Mouse (Mus musculus): ENCODE results near the gene Fgfr3. TPM values are rescaled to one million over a fixed set of nuclear protein-coding genes. Genes with fewer than 3 reads are reported as not detected.

Gene Fgfr3
- polyA plus RNA-seq (2012; fragmentation: generic; extraction: Trizol): 2.7 TPM

- Histone ChIP-seq H3K4me2 (ENCODE audit: low read depth) (peak within 1 kb of the TSS; percentile 68), H3K79me2 (ENCODE audit: control insufficient read depth, insufficient read depth) (no peaks in the 10 kb centered on the region), H3K4me3 (peak within 1 kb of the TSS; percentile 31), H3K27me3 (ENCODE audit: control insufficient read depth, insufficient read depth, insufficient read length) (peaks cover 20% of the 10 kb centered on the region), H3K36me3 (ENCODE audit: control insufficient read depth, insufficient read depth) (no peaks in the 10 kb centered on the region), H3ac (ENCODE audit: control insufficient read depth, insufficient read length) (peak within 1 kb of the TSS; percentile 53)
- TF ChIP-seq POLR2A (IDR thresholded peaks at IDR 0.05; ENCODE audit: insufficient read length, low read depth) (peak; percentile 71), MAX (IDR thresholded peaks at IDR 0.05; ENCODE audit: low read depth) (no peak), MYOG (IDR thresholded peaks at IDR 0.05; ENCODE audit: control insufficient read depth in 1 of 3, insufficient read depth in 1 of 3, insufficient read length in 2 of 3, low read depth in 2 of 3) (peak in 2 of 3 experiments; percentile 23 to 45), MYOD1 (IDR thresholded peaks at IDR 0.05; ENCODE audit: control insufficient read depth in 1 of 3, insufficient read length in 2 of 3, low read depth in 2 of 3) (peak in 2 of 3 experiments; percentile 14 to 78)
Measured at GRCm38 (mm10) chr5:33721541-33722265, at the start of gene Fgfr3. Gene Fgfr3 (plus strand): TSS chr5:33721674.

DNA sequence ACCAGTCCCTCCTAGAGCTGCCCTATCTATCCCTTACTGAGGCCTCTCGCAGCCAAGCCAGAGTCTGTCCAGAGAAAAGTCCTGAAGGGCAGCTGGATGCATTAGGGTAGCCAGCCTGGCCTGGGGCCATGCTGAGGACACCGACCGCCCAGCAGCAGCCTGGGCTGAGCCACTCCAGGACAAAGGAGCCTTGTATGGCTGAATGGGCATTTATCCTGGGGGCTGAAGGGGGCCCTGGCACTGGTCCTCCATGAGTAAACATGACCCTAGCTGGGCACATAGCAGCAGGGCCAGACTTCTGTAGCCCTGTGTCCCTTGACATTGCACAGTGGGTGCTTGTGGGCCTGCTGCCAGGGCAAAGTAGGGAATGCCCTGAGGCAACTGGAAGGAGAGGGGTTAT is 47.0 kb upstream of the Fgfr3 start:
- no peak for TF ChIP-seq MYOD1 (IDR thresholded peaks at IDR 0.05; ENCODE audit: control insufficient read depth in 1 of 3, insufficient read length in 2 of 3, low read depth in 2 of 3)
- TF ChIP-seq MYOG (IDR thresholded peaks at IDR 0.05; ENCODE audit: control insufficient read depth in 1 of 3, insufficient read depth in 1 of 3, insufficient read length in 2 of 3, low read depth in 2 of 3): no peak
- TF ChIP-seq CEBPB (IDR thresholded peaks at IDR 0.05; ENCODE audit: insufficient read depth, poor library complexity, severe bottlenecking): no peak
- no peak for TF ChIP-seq TCF12 (IDR thresholded peaks at IDR 0.05; ENCODE audit: insufficient read depth, poor library complexity, severe bottlenecking)
- no peak for TF ChIP-seq MAX (IDR thresholded peaks at IDR 0.05; ENCODE audit: low read depth)
- peak; percentile 58 for TF ChIP-seq POLR2AphosphoS2 (IDR thresholded peaks at IDR 0.05; ENCODE audit: insufficient read length, low read depth)

GRCm38 (mm10) chr5:33675964-33676363 is 45.5 kb upstream of the Fgfr3 start:
- Histone ChIP-seq H3ac (ENCODE audit: control insufficient read depth, insufficient read length) (no peak overlapping the region), H3K79me2 (ENCODE audit: control insufficient read depth, insufficient read depth) (no peaks in the 10 kb centered on the region), H3K4me3 (no peak overlapping the region), H3K27me3 (ENCODE audit: control insufficient read depth, insufficient read depth, insufficient read length) (no peaks in the 10 kb centered on the region), H3K36me3 (ENCODE audit: control insufficient read depth, insufficient read depth) (no peaks in the 10 kb centered on the region), H3K4me2 (ENCODE audit: low read depth) (no peak overlapping the region)
- no peak for TF ChIP-seq CEBPB (IDR thresholded peaks at IDR 0.05; ENCODE audit: insufficient read depth, poor library complexity, severe bottlenecking)

More for the DNA sequence above, 47.0 kb upstream of the Fgfr3 start:
- Histone ChIP-seq H3K36me3 (ENCODE audit: control insufficient read depth, insufficient read depth) (peaks cover 2% of the 10 kb centered on the region), H3ac (ENCODE audit: control insufficient read depth, insufficient read length) (no peak overlapping the region), H3K27me3 (ENCODE audit: control insufficient read depth, insufficient read depth, insufficient read length) (no peaks in the 10 kb centered on the region), H3K4me3 (no peak overlapping the region), H3K4me2 (ENCODE audit: low read depth) (no peak overlapping the region), H3K79me2 (ENCODE audit: control insufficient read depth, insufficient read depth) (no peaks in the 10 kb centered on the region)

DNA sequence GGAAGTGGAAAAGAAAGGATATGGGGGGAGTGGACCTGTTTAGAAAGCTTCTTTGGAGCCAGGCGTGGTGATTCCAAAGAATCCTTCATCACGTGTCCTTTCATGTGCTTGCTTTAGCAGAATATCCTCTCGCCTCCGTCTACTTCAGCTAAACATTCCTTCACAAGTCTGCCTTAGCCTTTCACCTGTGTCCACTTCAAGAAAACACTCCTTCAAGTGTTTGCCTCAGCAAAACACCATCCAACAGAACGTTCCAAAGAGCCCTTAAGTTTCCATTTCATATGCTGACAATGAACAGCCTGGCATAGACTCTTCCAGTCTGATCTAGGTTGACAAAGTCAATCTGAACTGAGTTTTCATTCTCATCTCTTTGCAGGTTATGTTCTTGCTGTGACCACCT is 43.2 kb upstream of the Fgfr3 start:
- no peak overlapping the region for H3K4me2 ChIP-seq (ENCODE audit: low read depth)
- TF ChIP-seq USF1 (IDR thresholded peaks at IDR 0.05; ENCODE audit: low read depth) (no peak), MYOD1 (IDR thresholded peaks at IDR 0.05; ENCODE audit: control insufficient read depth in 1 of 3, insufficient read length in 2 of 3, low read depth in 2 of 3) (no peak), POLR2AphosphoS2 (IDR thresholded peaks at IDR 0.05; ENCODE audit: insufficient read length, low read depth) (no peak), MAX (IDR thresholded peaks at IDR 0.05; ENCODE audit: low read depth) (no peak), POLR2A (IDR thresholded peaks at IDR 0.05; ENCODE audit: insufficient read length, low read depth) (no peak), TCF3 (IDR thresholded peaks at IDR 0.05; ENCODE audit: insufficient read length, low read depth) (no peak), E2F4 (IDR thresholded peaks at IDR 0.05; ENCODE audit: insufficient read depth) (no peak), MYOG (IDR thresholded peaks at IDR 0.05; ENCODE audit: control insufficient read depth in 1 of 3, insufficient read depth in 1 of 3, insufficient read length in 2 of 3, low read depth in 2 of 3) (no peak), CEBPB (IDR thresholded peaks at IDR 0.05; ENCODE audit: insufficient read depth, poor library complexity, severe bottlenecking) (no peak), REST (IDR thresholded peaks at IDR 0.05; ENCODE audit: insufficient read depth, insufficient read length) (no peak), SRF (IDR thresholded peaks at IDR 0.05; ENCODE audit: control insufficient read depth, insufficient read length, low read depth) (no peak), TCF12 (IDR thresholded peaks at IDR 0.05; ENCODE audit: insufficient read depth, poor library complexity, severe bottlenecking) (no peak)

DNA sequence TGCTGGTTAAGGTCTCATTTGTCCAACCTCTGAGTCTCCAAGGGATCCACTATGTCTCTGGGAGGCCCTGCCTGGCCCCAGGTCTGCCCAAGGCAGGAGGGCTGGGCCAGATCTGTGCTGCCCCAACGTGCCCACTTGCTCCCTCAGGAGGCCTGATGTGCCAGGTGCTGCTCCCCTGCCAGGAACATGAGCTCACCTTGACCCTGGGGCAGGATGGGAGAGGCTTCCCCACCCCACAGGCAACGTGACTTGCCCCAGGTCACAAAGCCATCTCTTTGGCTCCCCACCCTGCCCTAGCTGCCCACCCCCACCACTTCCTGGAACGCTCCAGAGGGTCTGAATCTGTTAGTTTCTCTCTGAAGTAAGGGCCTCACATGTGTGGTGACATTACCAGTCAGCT is 40.4 kb upstream of the Fgfr3 start:
- Histone ChIP-seq H3K79me2 (ENCODE audit: control insufficient read depth, insufficient read depth) (no peaks in the 10 kb centered on the region), H3ac (ENCODE audit: control insufficient read depth, insufficient read length) (no peak overlapping the region), H3K4me2 (ENCODE audit: low read depth) (no peak overlapping the region), H3K4me3 (no peak overlapping the region), H3K36me3 (ENCODE audit: control insufficient read depth, insufficient read depth) (no peaks in the 10 kb centered on the region), H3K27me3 (ENCODE audit: control insufficient read depth, insufficient read depth, insufficient read length) (no peaks in the 10 kb centered on the region)
- TF ChIP-seq USF1 (IDR thresholded peaks at IDR 0.05; ENCODE audit: low read depth) (no peak), POLR2A (IDR thresholded peaks at IDR 0.05; ENCODE audit: insufficient read length, low read depth) (no peak), MYOG (IDR thresholded peaks at IDR 0.05; ENCODE audit: control insufficient read depth in 1 of 3, insufficient read depth in 1 of 3, insufficient read length in 2 of 3, low read depth in 2 of 3) (no peak), CEBPB (IDR thresholded peaks at IDR 0.05; ENCODE audit: insufficient read depth, poor library complexity, severe bottlenecking) (no peak), MYOD1 (IDR thresholded peaks at IDR 0.05; ENCODE audit: control insufficient read depth in 1 of 3, insufficient read length in 2 of 3, low read depth in 2 of 3) (no peak), TCF12 (IDR thresholded peaks at IDR 0.05; ENCODE audit: insufficient read depth, poor library complexity, severe bottlenecking) (no peak), REST (IDR thresholded peaks at IDR 0.05; ENCODE audit: insufficient read depth, insufficient read length) (no peak), MAX (IDR thresholded peaks at IDR 0.05; ENCODE audit: low read depth) (no peak), SRF (IDR thresholded peaks at IDR 0.05; ENCODE audit: control insufficient read depth, insufficient read length, low read depth) (no peak), E2F4 (IDR thresholded peaks at IDR 0.05; ENCODE audit: insufficient read depth) (no peak), TCF3 (IDR thresholded peaks at IDR 0.05; ENCODE audit: insufficient read length, low read depth) (no peak), POLR2AphosphoS2 (IDR thresholded peaks at IDR 0.05; ENCODE audit: insufficient read length, low read depth) (no peak)

More for the DNA sequence above, 43.2 kb upstream of the Fgfr3 start:
- H3K36me3 ChIP-seq (ENCODE audit: control insufficient read depth, insufficient read depth): no peaks in the 10 kb centered on the region
- H3K27me3 ChIP-seq (ENCODE audit: control insufficient read depth, insufficient read depth, insufficient read length): no peaks in the 10 kb centered on the region
- no peak overlapping the region for H3ac ChIP-seq (ENCODE audit: control insufficient read depth, insufficient read length)
- no peak overlapping the region for H3K4me3 ChIP-seq
- no peaks in the 10 kb centered on the region for H3K79me2 ChIP-seq (ENCODE audit: control insufficient read depth, insufficient read depth)

All from myocyte (in vitro differentiated cells).